Mouse (Mus musculus) lung, postnatal 4 days (tissue): ENCODE results near the gene Mib2.
"Not testable (repeated sequence)": the region's sequence is repeated elsewhere in the genome, so short reads cannot be mapped to it uniquely, and the experiment has no call there.

Experiments
- DNase-seq, 2 experiments: peaks; one replicate each; pipeline ENCODE4 v3.0.0; 2021

The Mib2 gene

DNA sequence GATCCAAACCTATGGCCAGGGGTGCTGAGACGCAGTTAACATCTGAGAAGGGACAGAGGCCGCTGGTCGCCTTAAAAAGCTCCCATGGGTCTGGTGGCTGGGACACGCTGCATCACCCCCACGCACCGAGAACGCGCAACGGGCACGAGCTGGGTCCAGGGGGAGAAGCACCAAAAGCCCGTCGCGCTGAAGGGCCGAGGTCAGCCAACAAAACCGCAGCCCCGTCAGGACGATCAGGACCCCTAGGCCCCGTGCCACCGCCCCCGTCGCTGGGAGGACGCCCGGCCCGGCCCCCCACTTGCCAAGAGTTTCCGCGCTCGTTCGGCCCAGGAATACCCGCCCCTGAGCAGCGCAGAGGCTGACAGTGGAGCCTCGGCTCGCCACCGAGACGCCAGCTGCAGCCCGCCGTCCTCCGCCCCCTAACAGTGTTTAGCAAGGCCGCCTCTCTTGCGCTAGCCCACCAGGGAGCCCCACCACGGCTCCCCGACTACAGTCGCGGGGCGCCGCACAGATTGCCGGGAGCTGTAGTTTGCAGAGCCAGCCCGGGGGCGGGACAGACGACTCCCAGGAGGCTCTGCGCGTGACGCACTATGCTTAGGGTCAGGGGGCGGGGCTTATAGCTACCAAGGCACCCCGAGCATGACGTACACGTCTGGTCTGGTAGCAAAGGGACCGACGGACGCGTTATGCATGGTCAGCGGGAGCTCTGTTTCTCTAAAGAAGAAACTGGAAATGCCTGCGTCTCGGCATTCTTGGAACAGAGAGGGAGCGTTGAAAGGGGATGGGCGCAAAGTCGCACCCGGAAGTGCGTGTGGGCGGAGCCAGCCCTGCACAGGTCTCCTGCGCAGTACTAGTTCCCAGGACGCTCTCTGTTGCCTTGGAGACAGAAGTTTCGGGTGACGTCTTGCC is at the start of gene Mib2:
Gene Mib2 (minus strand): TSS at position 510 of the 909 bp plus-strand sequence.
- peak; percentile 97 for DNase-seq

GRCm38 (mm10) chr4:155710521-155711252 is 41.7 kb upstream of the Mib2 start:
- DNase-seq, result no peak

GRCm38 (mm10) chr4:155708988-155709387 is 40.0 kb upstream of the Mib2 start:
- DNase-seq, result no peak

DNA sequence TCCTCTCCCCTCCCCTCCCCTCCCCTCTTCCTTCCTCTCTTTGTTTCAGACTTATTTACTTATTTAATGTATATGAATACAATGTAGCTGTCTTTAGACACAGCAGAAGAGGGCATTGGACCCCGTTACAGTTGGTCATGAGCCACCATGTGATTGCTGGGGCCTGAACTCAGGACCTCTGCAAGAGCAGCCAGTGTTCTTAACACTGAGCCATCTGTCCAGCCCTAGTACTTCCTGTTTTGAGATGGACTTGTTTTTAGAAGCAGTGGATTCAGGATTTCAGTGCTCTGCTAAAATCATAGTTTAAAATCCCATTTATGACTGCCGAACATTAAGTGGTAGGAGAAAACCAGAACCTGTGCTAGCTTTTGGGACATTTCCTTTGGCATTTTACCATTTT is 39.6 kb upstream of the Mib2 start:
- no peak for DNase-seq

DNA sequence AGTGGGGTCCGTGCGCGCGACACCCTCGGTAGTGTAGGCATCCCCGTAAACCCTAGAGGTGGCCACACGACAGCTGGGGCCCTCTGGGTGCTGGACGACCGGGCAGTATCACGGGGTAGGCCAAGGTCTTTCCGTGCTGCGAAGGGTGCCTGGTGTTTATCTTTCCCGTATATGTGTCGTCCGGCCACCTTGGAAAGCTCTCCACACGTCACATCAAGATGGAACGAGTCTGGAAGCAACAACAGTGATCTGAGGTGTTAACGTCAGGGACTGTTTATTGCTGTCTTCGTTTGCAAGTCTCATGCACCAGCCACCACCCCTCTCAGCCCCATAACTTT is 36.6 kb upstream of the Mib2 start:
- no peak for DNase-seq

DNA sequence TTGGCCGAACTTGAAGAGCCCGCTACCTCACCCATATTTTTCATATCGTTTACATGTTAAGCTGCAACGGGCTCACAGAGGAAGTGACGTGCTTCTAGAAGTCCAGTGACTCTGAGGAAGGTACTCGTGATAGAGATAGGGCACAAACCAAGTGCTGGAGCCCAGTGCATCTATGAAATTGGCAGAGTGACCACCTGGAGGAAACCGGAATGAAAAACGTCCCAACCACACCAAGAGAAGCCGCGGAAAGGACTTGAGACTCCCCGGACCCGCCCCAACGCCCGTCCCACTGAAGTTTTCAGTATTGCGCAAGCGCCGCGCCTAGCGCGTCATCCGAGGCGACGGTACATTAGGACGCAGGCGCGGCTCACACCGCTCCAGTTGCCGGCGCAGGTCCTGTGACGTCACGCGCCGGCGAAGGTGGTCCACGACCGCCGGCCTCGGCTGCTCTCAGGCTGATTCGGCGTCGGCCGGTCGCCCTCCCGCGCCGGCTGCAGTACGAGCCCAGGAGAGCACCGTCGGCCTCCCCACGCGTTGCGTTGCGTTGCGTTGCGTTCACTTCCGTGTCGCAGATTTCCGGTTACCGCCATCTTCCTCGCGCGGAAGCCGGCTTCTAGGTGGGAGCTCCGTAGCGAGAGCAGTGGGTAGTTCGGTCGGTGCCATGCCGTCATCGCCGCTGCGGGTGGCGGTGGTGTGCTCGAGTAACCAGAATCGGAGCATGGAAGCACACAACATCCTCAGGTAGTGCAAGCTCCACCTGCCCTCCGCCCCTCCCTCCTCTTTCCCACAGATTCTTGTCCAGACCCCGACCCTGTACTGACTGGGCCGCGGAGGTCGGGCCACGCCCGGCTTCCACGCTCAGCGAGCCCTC is 36.0 kb upstream of the Mib2 start, which contains the start of gene Ssu72:
Gene Ssu72 (plus strand): TSS at position 80 of the 871 bp plus-strand sequence.
- DNase-seq, result peak; percentile 95 to 96

- no peak for DNase-seq
Measured at GRCm38 (mm10) chr4:155703425-155703929, 34.5 kb upstream of the Mib2 start.

DNA sequence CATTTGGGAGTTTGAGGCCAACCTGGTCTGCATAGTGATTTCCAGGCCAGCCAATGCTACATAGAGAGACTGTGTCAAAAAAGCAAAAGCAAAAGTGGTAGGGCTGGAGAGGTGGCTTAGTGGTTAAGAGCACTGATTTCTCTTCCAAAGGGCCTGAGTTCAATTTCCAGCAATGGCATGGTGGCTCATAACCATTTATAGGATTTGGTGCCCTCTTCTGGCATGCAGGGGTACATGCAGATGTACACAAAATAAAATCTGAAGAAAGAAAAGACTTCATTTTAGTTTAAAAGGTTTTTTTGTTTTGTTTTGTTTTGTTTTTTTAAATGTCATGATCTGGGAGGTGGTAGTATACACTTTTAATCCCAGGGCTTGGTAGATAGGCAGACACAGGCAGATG is 31.4 kb upstream of the Mib2 start:
- no peak for DNase-seq

DNA sequence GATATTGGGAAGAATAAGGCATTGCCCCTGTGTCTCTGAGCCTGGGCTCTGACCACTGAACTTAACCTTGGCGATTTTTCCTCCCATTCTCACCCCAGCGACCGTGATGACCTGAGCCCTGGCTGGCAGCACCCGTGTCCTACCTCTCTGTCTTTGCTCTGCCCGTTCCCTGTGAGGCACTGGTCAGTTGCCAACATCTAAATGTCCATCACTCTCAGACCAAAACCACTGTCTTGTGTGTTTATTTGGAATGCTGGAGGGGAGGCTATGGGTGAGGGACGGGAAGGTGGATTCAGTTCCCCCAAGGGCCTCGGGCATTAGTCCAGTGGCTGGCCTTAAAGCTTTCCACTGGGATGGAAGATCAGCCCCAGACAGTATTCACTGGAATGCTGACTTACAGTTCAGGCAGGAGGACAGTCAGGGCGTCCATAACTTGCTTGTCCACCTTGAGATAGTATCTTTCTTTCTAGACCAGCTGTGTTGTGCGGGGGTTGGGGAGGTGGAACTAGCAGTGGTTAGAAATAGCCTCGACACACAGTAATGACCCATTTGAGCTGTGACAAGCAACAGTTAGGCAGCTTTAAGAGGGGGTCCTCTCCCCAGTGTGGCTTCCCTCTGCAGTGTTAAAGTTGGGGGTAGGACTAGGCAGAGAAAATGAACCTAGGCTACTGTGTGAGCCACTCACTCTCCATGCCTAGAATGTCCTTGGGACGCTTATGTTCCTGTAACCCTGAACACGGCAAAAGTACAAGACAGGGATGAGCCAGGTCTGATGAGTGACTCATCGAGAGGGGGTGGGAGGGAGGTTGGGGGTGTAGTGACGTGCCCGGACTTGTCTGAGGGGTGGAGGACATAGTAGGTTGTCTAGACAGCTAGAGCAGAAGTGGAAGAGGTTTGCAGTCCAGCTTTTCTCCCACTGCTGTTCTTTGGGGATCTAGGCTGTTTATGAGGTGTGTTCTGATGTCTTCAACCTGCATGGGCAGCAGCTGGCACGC is 27.6 kb upstream of the Mib2 start:
- no peak for DNase-seq

DNA sequence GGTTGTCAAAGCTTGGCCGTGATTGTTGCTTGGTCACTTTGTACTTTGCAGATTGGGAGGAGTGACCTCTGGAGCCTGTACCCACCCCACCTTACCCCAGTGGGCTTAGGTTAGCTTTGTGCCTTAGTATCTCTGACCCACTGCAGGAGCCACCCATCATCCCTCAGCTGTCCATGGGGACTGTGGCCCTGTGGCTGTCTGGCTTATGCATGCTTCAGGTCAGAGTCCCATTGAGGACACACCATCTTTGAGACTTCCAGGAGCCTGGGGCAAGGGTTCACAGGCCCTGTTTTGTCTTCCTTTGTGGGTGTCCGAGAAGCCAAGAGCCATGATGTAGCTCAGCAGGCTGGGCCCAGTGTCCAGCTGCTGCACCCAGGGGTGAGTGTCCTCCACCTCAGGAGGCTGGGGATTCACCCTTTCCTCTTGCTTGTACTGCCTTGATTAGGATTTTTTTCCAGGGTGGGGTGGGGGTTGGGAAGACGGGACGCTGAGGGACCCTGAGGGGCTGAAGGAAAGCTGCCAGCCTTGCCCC is 26.6 kb upstream of the Mib2 start:
- no peak for DNase-seq

DNA sequence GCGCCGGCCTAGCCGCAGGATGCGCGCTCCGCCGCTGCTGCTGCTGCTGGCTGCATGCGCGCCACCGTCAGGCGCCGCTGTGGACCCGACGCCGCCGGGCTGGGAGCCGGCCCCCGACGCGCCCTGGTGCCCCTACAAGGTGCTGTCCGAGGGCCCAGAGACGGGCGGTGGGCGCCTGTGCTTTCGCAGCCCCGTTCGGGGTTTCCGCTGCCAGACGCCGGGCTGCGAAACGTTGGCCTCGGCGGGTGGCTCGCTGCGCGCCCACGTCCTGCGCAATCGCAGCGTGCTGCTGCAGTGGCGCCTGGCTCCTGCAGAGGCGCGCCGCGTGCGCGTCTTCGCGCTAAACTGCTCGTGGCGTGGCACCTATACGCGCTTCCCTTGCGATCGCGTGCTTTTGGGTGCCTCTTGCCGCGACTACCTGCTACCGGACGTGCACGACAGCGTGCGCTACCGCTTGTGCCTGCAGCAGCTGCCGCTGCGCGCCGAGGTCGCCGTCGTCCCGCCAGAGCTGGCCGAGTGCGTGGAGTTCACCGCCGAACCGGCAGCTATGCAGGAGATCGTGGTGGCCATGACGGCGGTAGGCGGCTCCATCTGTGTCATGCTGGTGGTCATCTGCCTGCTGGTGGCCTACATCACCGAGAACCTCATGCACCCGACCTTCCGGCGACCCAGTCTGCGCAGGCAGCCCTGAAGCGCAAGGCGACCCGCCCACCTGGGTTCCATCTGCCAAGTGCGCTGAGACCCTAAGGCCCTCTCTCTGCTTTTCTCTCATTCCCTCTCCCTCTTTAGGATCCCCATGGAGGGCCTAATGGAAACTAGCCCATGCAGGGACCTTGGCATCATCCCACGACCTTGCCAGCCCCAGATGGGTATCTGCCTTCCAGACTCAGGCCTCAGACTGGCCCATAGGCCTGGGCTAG is 25.7 kb upstream of the Mib2 start:
- DNase-seq, result peak; percentile 75 to 81

DNA sequence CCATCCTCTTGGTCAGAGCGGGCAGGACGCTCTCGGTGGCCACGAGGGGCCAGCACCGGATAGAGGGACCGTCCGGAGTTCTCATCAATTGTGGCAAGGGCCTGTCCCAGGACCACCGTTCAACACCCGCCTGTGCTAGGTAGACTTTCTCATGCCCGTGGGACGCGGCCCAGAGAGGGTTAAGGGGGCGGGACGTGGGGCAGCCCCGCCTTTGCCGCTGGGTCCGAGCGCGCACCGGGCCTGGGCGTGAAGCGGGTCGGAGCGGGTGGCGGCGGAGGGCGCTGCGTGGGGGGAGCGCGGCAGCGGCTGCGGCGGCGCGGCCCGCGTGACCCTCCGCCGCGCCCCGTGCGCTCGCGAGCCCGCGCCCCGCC is 25.1 kb upstream of the Mib2 start, which contains the start of gene Fndc10:
Gene Fndc10 (plus strand): TSS at position 232 of the 371 bp plus-strand sequence.
- peak; percentile 66 to 71 for DNase-seq

GRCm38 (mm10) chr4:155692421-155692820 is 23.4 kb upstream of the Mib2 start:
- no peak for DNase-seq

DNA sequence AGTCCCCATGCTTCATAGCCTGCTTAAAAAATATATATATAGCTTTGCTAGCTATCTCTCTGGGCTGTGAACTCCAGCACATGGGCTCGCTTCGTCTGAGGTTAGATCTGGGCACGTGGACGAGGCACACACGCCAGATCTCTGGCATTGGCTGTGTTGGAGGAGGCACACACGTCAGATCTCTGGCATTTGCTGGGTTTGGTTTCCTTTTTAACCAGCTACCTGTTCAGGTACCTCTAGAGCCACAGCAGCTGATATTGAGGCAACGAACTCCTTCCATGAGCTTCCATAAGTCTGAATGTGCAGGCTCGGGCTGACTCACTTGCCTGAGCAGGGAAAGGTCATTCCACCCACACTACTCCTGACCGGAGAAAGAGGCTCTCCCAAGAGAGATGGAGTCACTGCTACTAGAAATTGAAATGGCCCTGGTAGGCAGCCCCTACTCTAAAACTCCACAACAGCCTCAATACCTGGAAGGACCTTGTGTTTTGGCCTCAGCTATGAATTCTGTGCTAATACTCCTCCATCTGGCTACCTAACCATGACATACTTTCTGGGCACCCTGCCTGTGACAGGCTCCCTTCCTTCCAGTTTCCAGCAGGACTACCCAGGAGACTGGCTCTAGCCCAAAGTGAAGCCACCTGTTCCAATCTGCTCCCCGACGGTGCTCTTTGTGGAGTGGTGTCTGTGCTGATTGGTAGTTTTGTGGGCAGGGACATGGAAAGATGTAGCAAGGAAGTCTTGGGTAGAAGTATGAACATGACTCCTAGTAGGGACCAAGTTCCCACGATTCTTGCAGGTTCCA is 21.8 kb upstream of the Mib2 start:
- DNase-seq, result no peak

DNA sequence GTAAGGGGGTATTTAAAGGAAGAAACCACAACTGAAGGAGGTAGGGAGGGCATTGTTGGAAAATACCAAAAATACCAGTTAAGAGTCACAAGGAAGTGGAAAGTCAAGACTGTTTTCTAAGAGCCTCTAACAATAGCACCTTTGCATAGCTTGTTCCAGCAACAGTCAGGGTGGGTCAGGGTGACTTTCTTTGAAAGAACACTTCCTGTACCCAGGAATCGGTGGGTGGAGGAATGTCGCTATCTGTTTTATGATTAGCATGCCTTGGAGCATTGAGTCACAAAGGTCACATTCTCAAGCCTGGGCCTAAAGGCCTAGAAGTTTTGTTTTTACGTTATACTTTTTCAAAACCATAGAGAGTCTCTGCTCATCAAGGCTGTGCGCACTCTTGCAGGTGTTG is 18.8 kb upstream of the Mib2 start:
- DNase-seq, result not testable (repeated sequence)

DNA sequence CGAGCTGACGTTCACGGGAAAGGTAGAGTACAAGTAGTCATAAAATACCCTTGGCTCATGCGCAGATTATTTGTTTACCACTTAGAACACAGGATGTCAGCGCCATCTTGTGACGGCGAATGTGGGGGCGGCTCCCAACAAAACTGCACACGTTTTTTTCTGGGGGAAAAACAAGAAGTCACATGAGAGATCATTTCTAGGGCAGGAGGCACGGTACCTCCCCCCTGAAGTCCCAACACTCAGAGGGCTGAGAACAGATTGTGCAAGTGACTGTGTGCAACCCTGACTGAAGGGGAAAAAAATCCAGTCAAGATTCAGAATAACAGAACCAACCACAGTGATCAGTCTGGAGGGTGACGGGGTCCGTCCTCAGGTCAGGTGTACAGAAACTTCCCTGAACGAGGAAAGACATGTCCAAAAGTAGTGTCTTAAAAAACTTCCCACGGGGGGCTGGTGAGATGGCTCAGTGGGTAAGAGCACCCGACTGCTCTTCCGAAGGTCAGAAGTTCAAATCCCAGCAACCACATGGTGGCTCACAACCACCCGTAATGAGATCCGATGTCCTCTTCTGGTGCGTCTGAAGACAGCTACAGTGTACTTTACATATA is 14.8 kb upstream of the Mib2 start:
- DNase-seq, result not testable (repeated sequence)

GRCm38 (mm10) chr4:155675991-155676390 is 7.0 kb upstream of the Mib2 start:
- DNase-seq, result peak; percentile 24 to 47

DNA sequence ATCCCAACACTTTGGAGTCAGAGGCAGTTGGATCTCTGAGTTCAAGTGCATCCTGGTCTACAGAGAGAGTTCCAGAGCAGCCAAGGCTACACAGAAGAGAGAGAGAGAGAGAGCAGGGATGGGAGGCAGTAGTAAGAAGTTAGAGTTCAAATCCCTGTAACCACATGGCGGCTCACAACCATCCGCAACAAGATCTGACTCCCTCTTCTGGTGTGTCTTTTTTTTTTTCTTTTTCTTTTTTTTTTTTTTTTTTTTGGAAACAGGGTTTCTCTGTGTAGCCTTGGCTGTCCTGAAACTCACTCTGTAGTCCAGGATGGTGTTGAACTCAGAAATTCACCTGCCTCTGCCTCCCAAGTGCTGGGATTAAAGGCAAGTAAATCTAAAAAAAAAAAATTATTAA is 3.1 kb upstream of the Mib2 start:
- DNase-seq, result no peak

DNA sequence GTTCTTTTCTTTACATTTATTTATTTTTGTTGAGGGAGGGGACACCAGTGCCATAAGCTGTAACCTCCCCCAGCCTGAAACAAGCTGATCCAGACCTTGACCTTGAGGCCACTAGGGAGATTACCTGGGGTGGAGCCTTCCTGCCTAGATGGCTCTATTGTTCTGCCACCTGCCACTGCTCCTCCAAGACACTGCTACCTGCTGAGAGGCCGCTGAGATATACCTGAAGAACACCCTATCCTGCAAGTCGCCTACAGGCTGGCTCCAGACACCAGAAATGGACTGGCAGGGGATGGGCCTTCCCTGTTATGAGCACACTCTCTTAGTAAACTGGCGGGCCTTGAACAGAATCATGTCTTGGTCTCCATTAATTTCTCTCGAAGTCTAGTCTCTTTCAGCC is 1.2 kb upstream of the Mib2 start:
- not testable (repeated sequence) for DNase-seq
